Mouse (Mus musculus) retina, adult 2 months (tissue): ENCODE data around the gene Mgmt.

ENCODE experiments used
- DNase-seq: peaks from one replicate; pipeline ENCODE4 v3.0.0-alpha.2; 2012; ENCODE audit warnings: low read depth, low spot score

Gene Mgmt

GRCm38 (mm10) chr7:137001215-137001614 is 106.8 kb downstream of the Mgmt start:
- no peak for DNase-seq

GRCm38 (mm10) chr7:137001783-137002182 is 107.4 kb downstream of the Mgmt start:
- no peak for DNase-seq

- DNase-seq = no peak
These were observed 108.0 kb downstream of the Mgmt start for GRCm38 (mm10) chr7:137002431-137002830.

- no peak for DNase-seq
These were observed 110.9 kb downstream of the Mgmt start for GRCm38 (mm10) chr7:137005293-137005692.

DNA sequence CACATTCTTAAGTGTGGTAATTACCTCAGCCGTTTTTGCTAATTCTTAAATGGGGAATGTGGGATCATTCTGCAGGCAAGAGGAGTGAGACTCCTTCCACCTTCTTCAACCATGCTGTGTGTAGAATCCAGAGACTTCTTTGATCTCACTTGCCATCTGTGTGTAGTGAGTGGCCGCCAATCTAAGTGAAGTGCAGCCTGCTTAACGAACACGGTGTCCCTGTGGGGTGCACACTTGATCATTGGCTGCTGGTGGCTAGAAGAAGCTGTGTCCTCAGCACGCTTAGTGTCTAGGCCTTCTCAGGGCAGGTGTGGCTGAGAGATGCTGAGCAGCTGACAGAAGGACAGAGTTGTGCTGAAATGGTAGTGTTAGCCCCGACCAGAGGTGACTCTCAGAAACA is 113.9 kb downstream of the Mgmt start:
- DNase-seq = no peak

DNA sequence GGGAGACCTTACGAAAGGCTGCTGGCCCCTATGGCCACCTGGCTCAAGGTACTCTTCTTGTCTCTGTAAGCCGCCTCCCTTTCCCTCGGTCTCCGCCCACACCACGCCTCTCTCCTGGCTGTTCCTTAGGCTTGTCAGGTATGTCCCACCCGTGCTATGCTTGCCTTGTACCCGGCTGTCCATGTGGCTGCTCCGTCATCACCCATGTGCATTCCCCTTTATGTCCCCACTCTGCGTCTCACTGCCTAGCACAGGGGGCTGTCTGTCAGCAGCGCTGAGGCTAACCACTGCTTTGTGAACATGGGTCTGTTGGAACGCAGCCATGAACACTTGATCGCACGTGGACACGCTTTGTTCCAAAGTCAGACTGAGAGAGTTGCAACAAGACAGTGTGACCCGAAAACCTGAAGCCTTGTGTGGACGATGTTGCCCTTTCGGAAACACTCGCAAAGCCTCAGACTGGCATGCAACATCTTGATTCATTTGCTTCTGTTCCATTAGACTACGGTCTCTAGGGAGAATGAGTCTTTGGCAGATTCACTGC is 115.4 kb downstream of the Mgmt start:
- DNase-seq = no peak

DNA sequence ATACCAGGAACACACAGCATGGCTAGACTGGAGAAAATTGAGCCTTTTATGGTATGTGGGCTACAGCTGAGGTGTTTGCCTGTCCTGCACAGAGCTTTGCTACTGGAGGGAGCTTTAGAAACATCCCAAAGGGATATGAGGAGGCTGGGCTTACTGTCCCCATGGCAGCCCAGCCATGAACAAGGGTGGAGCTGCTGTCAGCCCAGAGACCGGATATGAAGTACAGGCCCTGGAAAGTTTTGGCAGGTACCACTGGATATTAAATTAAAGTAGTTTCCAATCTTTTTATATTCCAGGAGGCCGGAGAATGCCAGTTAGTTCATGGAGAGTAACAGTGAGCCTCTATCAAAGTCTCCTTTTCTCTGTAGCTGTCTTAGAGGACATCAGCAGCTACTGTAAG is 116.0 kb downstream of the Mgmt start:
- no peak for DNase-seq

- DNase-seq = no peak
These were observed 118.3 kb downstream of the Mgmt start for GRCm38 (mm10) chr7:137012687-137013086.

- no peak for DNase-seq
These were observed 119.0 kb downstream of the Mgmt start for GRCm38 (mm10) chr7:137013433-137013832.

- no peak for DNase-seq
These were observed 124.2 kb downstream of the Mgmt start for GRCm38 (mm10) chr7:137018614-137019013.

GRCm38 (mm10) chr7:137020195-137020594 is 125.8 kb downstream of the Mgmt start:
- DNase-seq = no peak

GRCm38 (mm10) chr7:137030789-137031188 is 136.4 kb downstream of the Mgmt start:
- DNase-seq = no peak

- no peak for DNase-seq
These were observed 138.8 kb downstream of the Mgmt start for GRCm38 (mm10) chr7:137033177-137033576.

DNA sequence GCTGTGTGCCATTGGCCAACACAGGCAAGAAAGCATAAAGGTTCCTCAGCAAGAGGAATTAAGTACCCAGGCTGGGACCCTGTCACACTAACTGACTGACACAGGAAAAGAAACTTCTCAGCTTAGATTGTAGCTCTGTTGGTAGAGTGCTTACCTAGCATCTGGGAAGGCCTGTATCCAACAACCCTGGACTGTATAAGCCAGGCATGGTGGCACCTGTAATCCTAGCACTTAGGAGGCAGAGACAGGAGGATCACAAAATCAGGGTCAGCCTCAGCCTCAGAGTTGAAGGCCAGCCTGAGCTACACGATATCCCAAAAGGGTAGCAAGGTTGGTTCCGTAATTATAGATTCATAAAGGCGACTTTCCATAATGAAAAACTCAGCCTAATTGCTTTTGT is 140.6 kb downstream of the Mgmt start:
- no peak for DNase-seq

DNA sequence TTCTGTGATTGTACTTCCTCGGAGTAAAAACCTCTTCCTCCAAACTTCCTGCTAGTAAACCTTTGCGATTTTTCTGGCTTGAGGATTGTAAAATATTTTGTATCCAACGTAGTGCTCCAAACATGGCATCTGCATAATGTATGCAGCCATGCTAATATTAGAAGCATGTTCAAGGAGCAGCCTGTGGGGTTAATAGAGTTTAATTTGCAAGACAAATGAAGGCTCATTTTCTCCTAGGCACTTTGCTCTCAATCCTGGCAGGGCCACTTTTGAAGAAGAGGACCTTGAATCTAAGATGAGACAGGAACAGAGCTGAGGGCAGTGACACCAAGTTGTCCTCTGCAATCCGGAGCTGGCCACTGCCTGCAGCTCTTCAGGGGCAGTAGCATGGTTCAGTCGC is 141.5 kb downstream of the Mgmt start:
- DNase-seq = no peak

GRCm38 (mm10) chr7:137037471-137037870 is 143.1 kb downstream of the Mgmt start:
- DNase-seq = no peak

GRCm38 (mm10) chr7:137037872-137038271 is 143.5 kb downstream of the Mgmt start:
- DNase-seq = no peak

- no peak for DNase-seq
These were observed 144.0 kb downstream of the Mgmt start for GRCm38 (mm10) chr7:137038311-137038945.

DNA sequence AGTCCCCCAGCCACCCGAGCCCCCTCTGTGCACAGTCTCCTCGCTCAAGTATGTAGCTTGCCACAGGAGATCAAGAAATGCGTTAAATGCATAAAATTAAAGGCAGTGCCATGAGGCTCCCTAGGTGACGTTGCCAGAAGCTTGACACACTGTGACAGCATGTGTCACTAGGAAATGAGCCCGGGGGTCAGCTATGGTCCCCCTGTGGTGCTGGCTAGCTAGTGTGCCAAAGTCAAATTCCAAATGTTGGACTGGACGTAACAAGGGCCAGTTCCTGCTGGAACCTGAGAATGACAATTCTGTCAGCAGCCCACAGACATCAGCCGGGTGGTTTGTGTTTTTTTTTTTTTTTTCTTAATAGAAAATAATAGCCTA is 144.5 kb downstream of the Mgmt start:
- DNase-seq = no peak

DNA sequence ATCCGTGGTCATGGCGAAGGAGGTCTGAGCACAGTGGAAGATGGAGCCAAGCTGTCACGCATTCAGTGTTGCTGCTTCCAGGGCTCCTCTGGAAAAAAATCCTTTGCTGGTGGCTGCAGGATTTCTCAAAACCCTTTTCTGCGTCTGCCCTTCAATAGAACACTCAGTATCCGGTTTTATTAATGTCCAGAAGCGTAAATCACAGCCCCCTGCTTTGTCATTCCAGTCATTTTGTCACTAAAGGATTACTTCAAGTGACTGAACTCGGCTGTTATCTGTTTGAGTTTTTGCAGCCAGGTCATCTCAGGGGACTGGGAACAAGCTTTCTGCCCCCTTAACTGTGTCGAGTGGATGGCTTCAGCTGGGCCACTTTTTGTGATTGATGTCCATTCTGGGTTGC is 146.2 kb downstream of the Mgmt start:
- DNase-seq = no peak

DNA sequence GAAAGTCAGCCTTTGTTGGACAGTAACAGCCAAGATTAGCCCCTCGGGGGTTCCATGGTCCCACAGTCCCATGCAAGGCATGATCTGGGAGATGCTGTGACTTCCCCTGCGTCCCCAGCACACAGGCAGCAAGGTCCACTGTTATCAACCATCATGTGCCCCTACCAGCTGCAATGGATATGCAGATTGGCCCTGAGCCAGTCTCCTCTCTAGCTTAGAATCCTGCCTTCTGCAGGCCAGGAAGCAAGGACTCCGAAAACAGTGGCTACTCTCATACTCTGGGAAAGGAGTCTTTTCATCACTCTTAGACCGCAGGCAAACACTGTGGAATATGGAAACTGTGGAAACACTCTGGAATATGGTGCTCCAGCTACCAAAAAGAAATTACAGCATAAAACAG is 152.5 kb downstream of the Mgmt start:
- no peak for DNase-seq

GRCm38 (mm10) chr7:137048086-137048922 is 153.9 kb downstream of the Mgmt start:
- DNase-seq = no peak

- DNase-seq = no peak
These were observed 159.9 kb downstream of the Mgmt start for GRCm38 (mm10) chr7:137054343-137054742.
